Mouse (Mus musculus) c-Kit-positive CD71-negative TER-119-negative erythroid progenitor cells, embryonic 14.5 days (primary cell): ENCODE measurements at regions not wholly inside any gene's neighbourhood (a gene's known extent, or its start where the extent isn't known, plus 50 kb on each side); places are given as distances from the start of the nearest gene placed in this dataset.

Experiments used
- DNase-seq: peaks from one replicate; pipeline ENCODE4 v3.0.0-alpha.2; 2013; ENCODE audit warnings: low read depth

- no peak for DNase-seq
Measured at GRCm38 (mm10) chr6:14046560-14046959, 175.2 kb upstream of the 2610001J05Rik start.

- DNase-seq: no peak
Measured at GRCm38 (mm10) chr6:14044654-14045053, 173.3 kb upstream of the 2610001J05Rik start.

GRCm38 (mm10) chr6:14025898-14026297 lies 154.6 kb upstream of the 2610001J05Rik start:
- DNase-seq: no peak

- DNase-seq: no peak
Measured at GRCm38 (mm10) chr6:14018928-14019327, 147.6 kb upstream of the 2610001J05Rik start.

- DNase-seq: no peak
Measured at GRCm38 (mm10) chr6:13982606-13983389, 111.5 kb upstream of the 2610001J05Rik start.

- no peak for DNase-seq
Measured at GRCm38 (mm10) chr6:13974710-13975506, 103.6 kb upstream of the 2610001J05Rik start.

GRCm38 (mm10) chr6:13964471-13964870 lies 93.2 kb upstream of the 2610001J05Rik start:
- DNase-seq: no peak

GRCm38 (mm10) chr6:13964013-13964412 lies 92.7 kb upstream of the 2610001J05Rik start:
- DNase-seq: no peak

- DNase-seq: no peak
Measured at GRCm38 (mm10) chr6:13949640-13950039, 78.3 kb upstream of the 2610001J05Rik start.

- no peak for DNase-seq
Measured at GRCm38 (mm10) chr6:13920809-13921760, 49.8 kb upstream of the 2610001J05Rik start.
